Mouse (Mus musculus): ENCODE measurements around the gene 2200002D01Rik. TPM values are rescaled to one million over a fixed set of nuclear protein-coding genes. Genes with fewer than 3 reads are reported as not detected.
A peak's percentile ranks its signal among the peaks of the same experiment; 100 is the strongest.

2200002D01Rik gene
- total RNA-seq, 2 experiments from 2014 or later, result 0.36 TPM; not detected in 1

DNA sequence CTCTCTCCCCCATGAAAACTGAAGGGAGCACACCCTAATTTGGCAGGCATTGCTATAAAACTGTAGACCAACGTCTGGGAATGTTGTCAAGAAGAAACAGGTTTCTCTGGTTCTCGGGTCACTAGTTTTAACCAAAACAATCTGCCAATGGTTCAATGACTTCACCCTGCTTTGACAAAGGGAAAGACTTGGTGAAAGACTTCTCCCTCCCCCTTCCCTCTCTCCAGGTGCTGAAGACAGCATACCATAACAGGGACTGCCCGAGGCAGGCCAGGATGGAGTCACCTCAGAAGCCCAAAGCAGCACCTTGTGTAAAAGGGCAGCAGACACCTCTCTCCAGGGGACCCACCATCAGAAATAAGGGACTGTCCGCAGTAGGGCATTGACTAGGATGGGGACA lies 18.7 kb upstream of the 2200002D01Rik start:
- no peak for TF ChIP-seq CTCF (conservative IDR thresholded peaks at IDR 0.05)
- no peak overlapping the region for H3K27ac ChIP-seq
- H3K4me3 ChIP-seq, result no peak overlapping the region
- no peak for DNase-seq (ENCODE audit: low spot score in 2 of 2)

- no peak for DNase-seq (ENCODE audit: low spot score in 2 of 2)
- H3K4me3 ChIP-seq, result no peak overlapping the region
- TF ChIP-seq CTCF (conservative IDR thresholded peaks at IDR 0.05), result no peak
- H3K27ac ChIP-seq, result no peak overlapping the region
Observed at GRCm38 (mm10) chr7:29265636-29266035, 17.4 kb upstream of the 2200002D01Rik start.

DNA sequence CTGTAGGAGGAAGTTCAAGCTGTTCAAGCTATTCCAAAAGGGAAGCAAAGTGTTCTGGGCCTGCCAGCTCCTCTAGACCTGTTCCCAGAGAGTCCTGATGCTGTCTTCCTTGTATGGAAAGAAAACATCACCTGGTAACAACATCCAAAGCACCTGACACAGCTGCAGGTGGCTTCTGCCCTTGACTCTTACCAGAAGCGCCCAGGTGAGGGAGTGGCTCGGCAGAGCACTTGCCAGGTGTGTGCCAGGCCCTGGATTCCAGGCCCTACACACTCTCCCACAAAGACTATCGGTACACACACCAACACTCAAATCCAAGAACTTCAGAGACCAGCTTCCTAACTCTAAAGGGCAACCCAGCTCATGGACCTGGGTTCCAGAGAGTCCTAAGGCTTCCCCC lies 15.6 kb upstream of the 2200002D01Rik start:
- Histone ChIP-seq H3K27ac (no peak overlapping the region), H3K4me3 (no peak overlapping the region)
- TF ChIP-seq CTCF (conservative IDR thresholded peaks at IDR 0.05), result no peak
- no peak for DNase-seq (ENCODE audit: low spot score in 2 of 2)

GRCm38 (mm10) chr7:29262151-29262550 lies 13.9 kb upstream of the 2200002D01Rik start:
- DNase-seq (ENCODE audit: low spot score in 2 of 2), result no peak
- TF ChIP-seq CTCF (conservative IDR thresholded peaks at IDR 0.05), result no peak
- Histone ChIP-seq H3K27ac (no peak overlapping the region), H3K4me3 (no peak overlapping the region)

DNA sequence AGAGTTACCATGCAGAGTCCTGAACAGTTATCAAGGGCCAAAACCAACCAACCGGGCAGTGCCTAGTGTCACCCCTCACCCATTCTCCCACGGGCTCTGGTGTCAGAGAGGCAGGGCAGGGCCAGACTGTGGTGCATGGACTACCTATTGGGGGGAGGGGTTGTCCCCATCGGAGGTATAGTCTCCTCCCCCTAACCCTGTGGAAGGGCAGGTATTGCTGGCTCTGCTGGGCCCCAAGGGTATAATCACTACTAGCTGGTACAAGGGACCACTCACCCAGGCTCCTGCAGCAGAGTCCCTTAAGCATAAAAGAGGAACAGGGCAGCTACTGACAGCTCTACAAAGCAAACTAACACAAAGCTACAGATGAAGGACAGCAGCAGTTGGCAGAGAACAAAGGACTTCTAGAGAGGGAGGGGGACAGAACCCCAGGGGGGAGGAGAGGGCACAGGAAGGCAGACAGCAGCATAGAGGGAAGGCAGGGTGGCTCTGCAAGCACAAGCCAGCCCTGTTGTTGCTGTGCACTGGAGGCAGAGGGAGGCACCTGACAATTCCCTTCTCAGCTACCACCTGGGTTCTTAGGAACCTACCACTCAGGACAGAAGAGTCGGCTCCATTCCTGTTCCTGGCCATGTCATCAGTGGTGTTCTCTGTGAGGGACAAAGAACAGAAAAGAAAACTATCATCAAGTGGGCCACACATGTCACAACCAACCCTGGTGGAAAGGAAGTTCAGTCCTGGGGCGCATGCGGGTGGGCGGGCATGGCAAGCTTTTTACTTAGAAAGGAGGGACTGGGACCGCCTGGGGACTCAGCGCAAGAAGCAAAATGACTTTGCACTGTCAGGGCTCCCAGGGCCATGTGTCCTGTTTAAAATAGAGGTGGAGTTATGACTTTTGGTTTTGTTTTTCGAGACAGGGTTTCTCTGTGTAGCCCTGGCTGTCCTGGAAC lies 11.8 kb upstream of the 2200002D01Rik start:
- H3K27ac ChIP-seq, result no peak overlapping the region
- no peak for TF ChIP-seq CTCF (conservative IDR thresholded peaks at IDR 0.05)
- DNase-seq (ENCODE audit: low spot score in 2 of 2), result no peak
- H3K4me3 ChIP-seq, result no peak overlapping the region

DNA sequence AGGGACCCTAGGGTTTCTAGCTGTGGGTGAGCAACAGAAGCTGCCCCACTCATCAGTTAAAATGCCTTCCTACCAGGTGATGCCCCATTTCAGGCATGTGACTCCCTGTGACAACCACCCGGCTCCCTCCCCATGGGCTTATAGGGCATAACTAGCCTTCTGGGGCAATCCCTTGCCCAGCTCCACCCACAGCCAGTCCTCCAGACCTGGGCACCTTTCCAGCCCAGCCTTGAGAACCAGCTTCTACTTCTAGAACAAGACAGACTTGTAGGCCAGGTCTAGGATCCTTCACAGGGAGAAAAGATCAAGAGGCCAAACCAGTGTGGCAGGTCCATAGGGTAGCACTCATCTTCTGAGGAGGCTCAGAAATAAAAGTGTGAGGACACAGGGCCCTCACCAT lies 9.1 kb upstream of the 2200002D01Rik start:
- no peak for DNase-seq (ENCODE audit: low spot score in 2 of 2)
- Histone ChIP-seq H3K4me3 (no peak overlapping the region), H3K27ac (no peak overlapping the region)
- no peak for TF ChIP-seq CTCF (conservative IDR thresholded peaks at IDR 0.05)

- DNase-seq (ENCODE audit: low spot score in 2 of 2), result no peak
- no peak overlapping the region for H3K27ac ChIP-seq
- H3K4me3 ChIP-seq, result no peak overlapping the region
- TF ChIP-seq CTCF (conservative IDR thresholded peaks at IDR 0.05), result no peak
Observed at GRCm38 (mm10) chr7:29255875-29256274, 7.6 kb upstream of the 2200002D01Rik start.

DNA sequence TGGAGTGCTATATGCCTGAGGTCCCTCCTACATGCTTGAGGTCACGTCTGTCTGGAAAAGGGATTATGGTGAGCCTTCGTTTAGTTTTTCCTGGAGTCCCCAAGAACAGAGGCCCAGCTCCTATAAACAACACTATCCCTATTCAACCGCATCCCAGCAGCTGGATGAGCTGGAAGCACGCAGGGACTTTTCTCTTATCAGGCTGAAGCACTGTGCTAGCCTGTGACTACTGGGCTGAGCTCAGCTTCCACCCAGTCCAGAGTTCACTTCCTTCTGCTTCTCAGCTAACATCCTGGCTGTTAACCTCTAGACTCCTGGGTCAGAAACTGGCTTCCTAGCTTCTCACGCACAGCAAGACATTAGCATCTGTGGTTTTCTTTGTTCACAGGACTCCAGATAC lies 5.6 kb upstream of the 2200002D01Rik start:
- TF ChIP-seq CTCF (conservative IDR thresholded peaks at IDR 0.05), result no peak
- no peak overlapping the region for H3K4me3 ChIP-seq
- no peak for DNase-seq (ENCODE audit: low spot score in 2 of 2)
- no peak overlapping the region for H3K27ac ChIP-seq

DNA sequence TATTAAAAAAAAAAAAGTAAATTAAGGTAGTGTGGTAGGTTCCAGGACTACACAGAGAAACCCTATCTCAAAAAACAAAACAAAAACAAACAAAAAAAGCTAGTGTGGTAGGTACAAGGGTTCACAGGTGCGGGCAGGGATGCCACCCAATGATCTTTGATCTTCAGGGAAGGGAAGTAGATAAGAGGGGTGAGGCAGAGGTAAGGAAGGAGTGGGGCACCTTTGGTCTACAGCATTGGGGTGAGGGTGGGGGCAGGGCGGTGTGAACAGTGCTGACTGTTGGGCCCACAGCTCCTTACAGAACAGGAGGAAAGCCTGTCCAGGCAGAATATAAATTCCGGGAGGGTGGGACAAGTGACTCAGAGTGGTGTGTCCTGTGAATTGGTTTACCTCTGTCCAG lies 2.9 kb upstream of the 2200002D01Rik start:
- no peak for DNase-seq (ENCODE audit: low spot score in 2 of 2)
- no peak overlapping the region for H3K4me3 ChIP-seq
- no peak for TF ChIP-seq CTCF (conservative IDR thresholded peaks at IDR 0.05)
- H3K27ac ChIP-seq, result no peak overlapping the region

- no peak; the same call in 1 of the 2 replicates for TF ChIP-seq CTCF (conservative IDR thresholded peaks at IDR 0.05)
- peak overlapping the region; percentile 22; the same call in 1 of the 2 replicates for H3K4me3 ChIP-seq
- H3K27ac ChIP-seq, result no peak overlapping the region
- no peak for DNase-seq (ENCODE audit: low spot score in 2 of 2)
Observed at GRCm38 (mm10) chr7:29247706-29248105, 560 bp downstream of the 2200002D01Rik start.

DNA sequence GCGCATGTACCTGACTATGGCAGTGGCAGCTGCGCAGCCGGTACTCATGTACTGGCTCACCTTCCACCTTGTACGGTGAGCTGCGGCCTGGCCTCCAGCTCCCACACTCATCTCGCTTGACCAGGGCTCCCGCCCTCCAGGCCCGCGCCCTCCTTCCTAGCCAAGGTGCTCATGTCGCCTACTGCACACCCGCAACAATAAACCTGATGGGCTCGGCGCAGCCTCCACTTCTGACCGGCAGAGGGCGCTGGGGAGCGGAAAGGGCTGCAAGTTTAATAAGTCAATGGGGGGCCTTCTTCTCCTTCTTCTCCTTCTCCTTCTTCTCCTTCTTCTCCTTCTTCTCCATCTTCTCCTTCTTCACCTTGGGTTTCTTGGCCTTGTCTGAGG lies 959 bp downstream of the 2200002D01Rik start:
- Histone ChIP-seq H3K27ac (no peak overlapping the region), H3K4me3 (no peak overlapping the region)
- DNase-seq (ENCODE audit: low spot score in 2 of 2), result peak; percentile 63 to 87
- peak; percentile 95 for TF ChIP-seq CTCF (conservative IDR thresholded peaks at IDR 0.05)

- DNase-seq (ENCODE audit: low spot score in 2 of 2), result no peak
- no peak overlapping the region for H3K27ac ChIP-seq
- TF ChIP-seq CTCF (conservative IDR thresholded peaks at IDR 0.05), result no peak
- H3K4me3 ChIP-seq, result no peak overlapping the region
Observed at GRCm38 (mm10) chr7:29246619-29247313, 1.5 kb downstream of the 2200002D01Rik start.

GRCm38 (mm10) chr7:29246015-29246414 lies 2.3 kb downstream of the 2200002D01Rik start:
- no peak overlapping the region for H3K27ac ChIP-seq
- no peak overlapping the region for H3K4me3 ChIP-seq
- TF ChIP-seq CTCF (conservative IDR thresholded peaks at IDR 0.05), result no peak
- no peak for DNase-seq (ENCODE audit: low spot score in 2 of 2)

Measured in layer of hippocampus, adult 2 months (tissue).